Mouse (Mus musculus): ENCODE data around the gene Pard3b. TPM values are rescaled to one million over a fixed set of nuclear protein-coding genes. Genes with fewer than 3 reads are reported as not detected.

Gene Pard3b
- polyA plus RNA-seq, 2 experiments from 2014 or later, result 0.08 to 0.22 TPM

- ATAC-seq, result no peak
Measured at GRCm38 (mm10) chr1:62254888-62255287, 616.3 kb downstream of the Pard3b start.

GRCm38 (mm10) chr1:62276466-62276865 lies 637.8 kb downstream of the Pard3b start:
- no peak for ATAC-seq

GRCm38 (mm10) chr1:62278586-62278985 lies 640.0 kb downstream of the Pard3b start:
- no peak for ATAC-seq

DNA sequence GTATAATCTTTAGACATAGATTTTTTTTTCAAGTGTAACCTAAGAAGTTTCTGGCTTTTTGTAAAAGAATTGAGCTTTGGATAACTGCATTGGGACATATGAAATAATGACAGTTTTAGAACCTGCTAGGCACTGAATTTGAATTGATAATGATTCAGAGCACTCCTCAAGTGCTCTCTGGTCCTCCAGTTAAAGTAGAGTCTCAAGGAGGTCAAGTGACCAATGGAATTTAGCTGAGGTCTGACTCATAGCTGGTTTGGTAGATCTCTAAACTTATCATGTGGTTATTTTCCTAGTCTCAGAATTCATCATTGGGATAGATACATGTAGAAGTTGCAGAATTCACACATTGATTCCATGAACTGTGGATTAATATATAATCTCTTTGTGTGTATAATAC lies 642.0 kb downstream of the Pard3b start:
- no peak for ATAC-seq

DNA sequence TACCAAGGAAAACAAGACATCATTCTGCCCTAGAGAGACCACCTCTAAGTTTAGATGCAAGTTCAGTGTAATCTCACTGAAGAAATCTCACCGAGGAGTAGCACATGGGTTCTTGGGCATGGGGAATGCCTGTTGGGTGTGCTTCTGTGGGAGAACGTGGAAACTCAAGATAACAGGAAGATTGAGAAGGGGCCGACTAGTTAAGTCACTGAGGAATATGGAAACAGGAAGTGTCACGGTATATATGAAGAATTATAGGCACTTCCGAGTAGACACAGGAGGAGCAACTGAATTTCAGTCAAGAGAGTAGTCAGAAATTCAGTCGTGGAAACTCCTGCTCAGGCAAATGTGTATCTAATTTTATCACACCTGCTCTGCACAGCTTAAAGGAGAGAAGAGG lies 644.2 kb downstream of the Pard3b start:
- no peak for ATAC-seq

GRCm38 (mm10) chr1:62283624-62284023 lies 645.0 kb downstream of the Pard3b start:
- ATAC-seq, result no peak

GRCm38 (mm10) chr1:62309376-62309775 lies 670.8 kb downstream of the Pard3b start:
- ATAC-seq, result no peak

GRCm38 (mm10) chr1:62325237-62325636 lies 686.6 kb downstream of the Pard3b start:
- no peak for ATAC-seq

DNA sequence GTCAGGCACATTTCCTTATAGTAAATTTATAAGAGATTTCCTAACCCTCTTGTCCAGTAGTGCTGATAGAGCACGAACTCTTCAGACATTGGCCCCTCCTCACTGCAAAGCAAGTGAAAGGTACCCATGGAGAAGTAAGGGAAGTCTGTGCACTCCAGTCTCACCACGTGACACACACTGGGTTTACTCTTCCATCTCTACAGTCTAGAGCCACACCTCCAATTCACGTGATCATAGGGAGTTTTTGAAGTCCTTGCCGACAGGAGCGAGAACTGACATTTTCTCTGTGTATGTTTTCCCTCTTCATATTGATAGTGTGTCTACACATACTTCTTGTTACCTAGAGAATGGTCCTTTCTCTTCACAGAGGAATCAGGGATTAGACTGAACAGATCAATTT lies 689.1 kb downstream of the Pard3b start:
- ATAC-seq, result no peak

DNA sequence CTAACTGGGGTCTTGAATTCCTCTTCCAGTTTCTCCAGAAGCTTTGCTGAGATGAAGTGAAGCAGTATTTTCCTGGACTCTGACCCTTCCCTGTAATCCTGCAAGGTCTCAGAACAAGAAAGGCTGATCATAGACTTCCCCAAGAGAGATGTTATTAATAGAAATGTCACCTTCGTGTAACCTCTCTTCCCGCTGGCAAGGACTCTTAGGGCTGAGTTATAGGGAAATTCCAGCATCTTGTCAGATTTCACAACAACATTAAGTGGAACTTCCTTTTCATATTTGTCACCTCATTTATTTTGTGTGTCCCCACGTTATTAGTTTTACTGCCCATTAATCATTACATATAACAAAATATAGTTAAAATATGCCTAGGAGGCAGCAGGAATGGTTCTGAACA lies 690.2 kb downstream of the Pard3b start:
- no peak for ATAC-seq

DNA sequence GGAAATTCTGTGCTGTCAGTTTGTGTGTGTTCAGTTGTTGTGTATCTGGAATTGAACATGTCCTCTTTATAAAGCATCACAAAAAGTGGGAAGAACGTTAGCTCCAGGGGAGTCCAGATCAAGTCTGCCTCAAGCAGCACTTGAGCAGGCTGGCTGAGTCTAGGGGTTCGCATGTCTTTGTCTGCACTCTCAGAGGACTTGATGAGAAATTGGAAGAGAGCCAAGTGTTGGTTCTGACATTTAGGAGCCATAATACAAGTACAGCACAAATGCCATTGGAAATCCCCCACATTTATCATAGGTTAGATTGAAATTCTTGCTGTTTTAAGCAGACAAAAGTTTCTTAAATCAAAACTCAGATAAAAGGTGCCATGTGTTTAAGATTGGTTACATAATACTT lies 694.4 kb downstream of the Pard3b start:
- ATAC-seq, result no peak

DNA sequence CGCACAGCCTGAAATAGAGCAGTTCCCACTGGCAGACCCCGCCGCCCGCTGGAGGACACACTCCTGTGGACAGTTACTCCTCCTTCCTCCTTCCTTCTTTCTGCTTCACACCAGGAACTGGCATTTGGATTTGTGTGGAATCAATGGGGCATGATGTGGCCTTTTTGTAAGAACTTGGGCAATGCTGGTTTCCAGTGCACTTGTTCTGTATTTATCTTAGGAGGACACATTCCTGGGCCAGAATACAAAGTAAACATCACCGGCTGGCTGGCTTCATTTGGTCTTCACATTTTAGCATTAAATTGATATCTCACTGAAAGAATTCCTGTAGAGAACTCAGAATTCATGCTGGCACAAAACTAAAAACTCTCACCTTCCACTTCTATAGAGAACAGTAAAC lies 695.6 kb downstream of the Pard3b start:
- ATAC-seq, result no peak

DNA sequence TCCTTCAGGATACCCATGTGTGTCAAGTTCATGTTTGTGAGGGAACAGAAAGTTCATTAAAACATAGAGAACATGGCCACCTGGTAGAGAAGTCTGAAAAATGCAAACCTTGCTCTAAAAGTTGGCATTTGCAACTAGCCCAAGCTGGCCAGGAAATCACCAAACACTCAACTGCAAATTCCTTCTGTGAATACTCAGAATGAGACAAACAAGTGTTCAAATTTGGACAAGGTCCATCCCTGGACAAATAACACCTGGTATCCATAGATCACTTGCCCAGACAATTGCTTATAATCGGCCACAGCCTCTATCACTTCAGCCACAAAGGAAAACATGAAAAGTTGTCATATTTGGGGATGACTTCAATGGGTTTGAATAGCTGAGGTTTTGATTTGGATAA lies 701.6 kb downstream of the Pard3b start:
- no peak for ATAC-seq

- no peak for ATAC-seq
Measured at GRCm38 (mm10) chr1:62344286-62344685, 705.7 kb downstream of the Pard3b start.

GRCm38 (mm10) chr1:62348371-62348770 lies 709.7 kb downstream of the Pard3b start:
- ATAC-seq, result no peak

- no peak for ATAC-seq
Measured at GRCm38 (mm10) chr1:62355496-62355895, 716.9 kb downstream of the Pard3b start.

DNA sequence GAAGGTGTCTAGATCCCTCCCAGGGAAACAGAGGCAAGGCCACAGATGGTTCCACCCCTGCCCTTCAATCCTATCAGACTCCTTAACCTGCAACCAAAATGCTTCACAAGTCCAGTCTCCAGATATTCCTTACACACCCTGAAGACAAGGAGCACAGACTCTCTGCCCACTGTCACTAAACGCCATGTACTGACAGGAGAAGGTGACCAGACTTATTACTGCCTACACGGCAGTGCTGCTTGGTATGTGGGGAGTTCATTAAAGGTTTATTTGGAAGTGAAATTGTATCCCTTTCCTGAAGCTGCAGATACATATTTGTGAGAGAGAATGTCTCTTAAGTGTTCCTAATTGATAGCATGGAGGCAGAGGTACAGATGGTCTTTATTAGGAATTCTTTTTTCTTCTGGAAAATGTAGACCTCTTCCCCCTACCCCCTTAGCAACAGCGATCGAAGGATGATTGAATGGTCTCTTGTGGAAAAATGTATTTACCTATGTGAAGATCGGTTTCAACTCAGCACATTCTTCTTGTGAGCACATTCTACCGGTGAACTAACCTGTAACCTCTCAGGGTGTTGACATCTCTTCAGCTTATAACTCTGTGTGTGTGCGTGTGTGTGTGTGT lies 735.9 kb downstream of the Pard3b start:
- no peak for ATAC-seq

DNA sequence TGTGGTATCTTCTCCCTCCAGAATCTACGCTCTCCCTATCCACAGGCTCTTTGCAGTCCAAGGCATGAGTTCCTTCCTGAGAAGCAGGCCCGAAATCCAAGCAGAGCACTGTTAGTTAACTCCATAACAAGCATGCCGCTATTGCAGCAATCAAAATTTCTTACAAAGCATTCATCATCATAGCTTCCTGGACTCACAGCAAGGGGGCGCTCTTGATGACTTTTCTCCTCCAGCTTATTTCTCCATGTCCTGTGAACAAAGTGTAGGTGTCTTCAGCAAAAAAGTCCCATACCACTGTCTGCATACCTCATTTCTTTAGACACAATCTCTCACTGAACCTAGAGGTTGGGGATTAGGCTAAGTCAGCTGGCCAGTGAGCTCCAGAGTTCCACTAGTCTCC lies 739.7 kb downstream of the Pard3b start:
- ATAC-seq, result no peak

DNA sequence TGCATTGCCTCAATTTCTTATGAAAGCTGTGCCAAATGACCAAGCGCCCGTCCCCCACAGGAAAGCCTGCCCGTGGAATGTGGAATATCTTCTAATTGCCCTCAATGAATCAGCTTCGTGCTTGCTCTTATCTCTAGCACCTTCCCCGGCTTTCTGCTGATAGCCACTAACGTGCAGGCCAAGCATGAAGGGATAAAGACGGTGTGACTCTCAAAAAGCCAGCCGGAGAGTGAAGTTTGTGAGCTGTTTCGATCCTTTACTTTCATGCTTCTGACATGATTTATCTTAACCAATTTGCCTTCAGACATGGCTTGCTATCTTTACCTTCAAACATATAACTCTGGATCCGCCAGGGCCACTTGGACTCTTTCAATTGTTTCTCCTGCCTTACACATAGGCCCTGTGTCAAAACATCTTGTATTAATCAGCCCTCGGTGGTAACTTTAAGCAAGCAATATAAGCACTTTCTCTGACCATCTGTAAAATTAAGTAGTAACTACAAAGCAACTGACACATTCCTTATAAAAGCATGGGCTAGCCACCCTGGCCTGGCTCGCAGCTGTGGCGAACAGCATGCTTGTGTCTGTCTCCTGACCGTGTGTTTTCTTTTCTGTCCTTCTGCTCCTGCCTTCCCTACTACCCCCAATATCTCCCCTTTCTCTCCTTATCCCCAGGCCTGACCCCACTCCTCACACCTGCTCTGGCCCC lies 744.3 kb downstream of the Pard3b start:
- ATAC-seq, result no peak

DNA sequence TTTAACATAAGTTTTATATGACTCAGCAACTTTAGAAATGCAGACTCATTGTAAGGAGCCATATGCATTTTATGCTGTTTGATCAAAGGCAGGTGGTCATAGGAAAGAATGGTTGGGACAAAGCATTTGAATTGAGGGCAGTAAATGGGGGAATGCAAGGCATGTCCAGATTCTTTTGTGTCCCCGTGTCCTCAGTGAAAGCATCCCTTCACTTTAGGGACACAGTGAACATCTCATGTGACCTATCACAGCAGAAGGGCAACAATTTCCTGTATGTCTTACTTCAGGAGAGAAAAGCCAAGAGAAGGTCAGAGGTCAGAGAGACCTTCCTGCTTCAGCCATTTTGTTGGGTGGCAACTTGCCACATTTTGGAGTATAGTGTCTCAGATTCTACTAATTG lies 745.6 kb downstream of the Pard3b start:
- ATAC-seq, result no peak

DNA sequence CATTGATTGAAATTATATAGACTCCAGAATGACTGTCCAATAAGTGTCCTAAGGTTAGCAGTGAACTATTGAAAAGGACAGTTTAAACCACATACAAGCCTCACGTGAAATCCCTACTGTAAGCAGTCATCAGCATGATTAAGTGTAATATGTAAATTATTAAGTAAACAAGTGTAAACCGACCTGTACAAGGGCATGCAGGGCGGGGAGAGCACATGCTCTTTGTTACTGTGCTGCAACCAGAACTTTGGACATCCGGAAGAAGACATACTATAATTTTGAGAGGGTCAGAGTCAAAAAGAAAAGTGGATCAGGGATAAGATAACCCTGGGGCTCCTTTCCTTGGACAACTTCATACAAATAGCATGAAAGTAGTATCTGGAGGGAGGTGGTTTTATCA lies 749.4 kb downstream of the Pard3b start:
- ATAC-seq, result no peak

DNA sequence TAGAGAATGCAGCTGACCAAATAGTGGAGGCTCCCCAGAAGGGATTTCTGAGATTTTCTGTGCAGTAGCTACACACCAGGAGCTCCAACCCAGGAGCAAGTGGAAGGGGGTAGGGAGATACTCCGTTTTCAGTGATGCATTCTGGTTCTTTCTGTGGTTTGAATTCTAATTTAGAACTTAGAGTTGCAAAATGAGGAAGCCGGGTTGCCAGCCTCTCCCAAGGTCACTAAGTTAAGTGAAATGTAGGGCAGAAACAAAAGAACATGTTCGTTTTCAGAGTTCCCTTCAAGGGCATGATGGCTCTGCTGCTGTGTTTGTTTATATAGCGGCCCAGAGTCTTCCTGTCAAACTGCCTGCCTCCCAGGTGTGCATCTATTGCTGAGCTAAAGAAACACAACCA lies 754.2 kb downstream of the Pard3b start:
- no peak for ATAC-seq

DNA sequence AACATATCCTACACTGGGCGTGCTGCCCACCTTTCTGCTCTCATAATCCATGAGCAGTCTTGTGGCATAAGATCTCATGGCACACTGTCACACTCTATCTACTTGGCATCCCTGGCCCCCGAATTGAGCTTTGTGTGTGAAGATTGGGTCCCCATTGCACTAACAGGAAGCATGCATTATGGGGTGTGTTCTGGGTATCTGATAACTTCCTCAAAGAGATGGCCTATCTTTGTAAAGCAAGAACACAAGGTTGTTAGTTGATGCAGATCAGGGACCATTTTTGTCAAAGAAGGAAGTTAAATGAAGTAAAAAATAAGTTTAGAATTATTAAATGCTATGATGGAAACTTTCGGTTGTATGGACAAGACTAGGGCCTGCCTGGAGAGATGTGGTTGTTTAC lies 755.9 kb downstream of the Pard3b start:
- ATAC-seq, result no peak

- ATAC-seq, result no peak
Measured at GRCm38 (mm10) chr1:62398261-62398660, 759.6 kb downstream of the Pard3b start.

DNA sequence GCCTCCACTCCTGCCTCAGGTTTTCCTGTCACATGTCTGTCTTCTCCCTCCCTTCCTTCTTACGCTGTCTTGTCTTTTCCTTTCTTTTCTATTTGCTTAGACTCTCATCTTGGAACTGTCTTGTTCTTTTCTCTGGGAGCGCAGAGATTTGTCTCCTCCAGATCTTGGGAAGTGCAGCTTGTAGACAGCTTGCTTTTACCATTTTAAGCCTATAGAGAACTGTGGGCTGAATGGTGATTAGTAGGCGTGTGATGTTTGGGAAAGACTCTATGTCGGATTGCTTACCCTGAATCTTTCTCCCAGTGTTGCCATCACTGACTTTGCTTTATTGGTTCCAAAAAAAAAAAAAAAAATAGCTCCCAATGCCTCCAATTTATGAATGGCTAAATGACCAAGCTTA lies 760.1 kb downstream of the Pard3b start:
- no peak for ATAC-seq

Measured in CD4-positive, CD25-positive, alpha-beta regulatory T cell, adult 4 months (primary cell).